Mouse (Mus musculus) heart, postnatal 10 days (tissue): ENCODE measurements around the gene Hmx2. TPM values are rescaled to one million over a fixed set of nuclear protein-coding genes. Genes with fewer than 3 reads are reported as not detected.

Experiments
- DNase-seq, 2 experiments: peaks; one replicate each; pipeline ENCODE4 v3.0.0; 2021
- intact Hi-C: fragments of 180-260 bp; cut with DNase I; formaldehyde crosslinking; loops from one replicate; pipeline ENCODE4 v1.15.1; 2025
- total RNA-seq, 2 experiments: library from RNA; stranded (reverse); gene quantifications; 2 replicates each; pipeline ENCODE4 v1.2.3; 2021

Hmx2 gene
- total RNA-seq, 2 experiments from 2014 or later = not detected

DNA sequence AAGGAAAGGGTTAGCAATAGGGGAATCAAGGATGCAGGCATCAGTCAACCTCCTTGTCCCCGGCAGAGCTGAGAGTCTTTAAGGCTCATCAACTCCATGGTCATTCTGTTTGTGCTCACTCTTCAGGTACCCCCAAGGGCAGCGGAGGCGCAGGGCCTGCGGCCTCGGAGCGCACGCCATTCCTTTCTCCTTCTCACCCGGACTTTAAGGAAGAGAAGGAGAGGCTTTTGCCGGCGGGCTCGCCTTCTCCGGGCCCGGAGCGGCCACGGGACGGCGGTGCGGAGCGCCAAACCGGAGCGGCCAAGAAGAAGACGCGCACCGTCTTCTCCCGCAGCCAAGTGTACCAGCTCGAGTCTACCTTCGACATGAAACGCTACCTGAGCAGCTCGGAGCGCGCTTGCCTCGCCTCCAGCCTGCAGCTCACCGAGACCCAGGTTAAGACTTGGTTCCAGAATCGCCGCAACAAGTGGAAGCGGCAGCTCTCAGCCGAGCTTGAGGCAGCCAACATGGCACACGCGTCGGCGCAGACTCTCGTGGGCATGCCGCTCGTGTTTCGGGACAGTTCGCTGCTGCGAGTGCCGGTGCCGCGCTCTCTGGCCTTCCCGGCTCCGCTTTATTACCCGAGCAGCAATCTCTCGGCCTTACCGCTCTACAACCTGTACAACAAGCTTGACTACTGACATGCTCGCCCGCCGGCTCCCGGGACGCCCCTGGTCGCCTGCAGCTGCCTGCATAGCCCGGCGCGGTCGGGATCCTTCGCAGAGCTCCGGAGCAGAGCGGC, 6.9 kb downstream of the Hmx2 start:
- peak; percentile 32 to 54 for DNase-seq
- intact Hi-C loops = loop anchor here (2.0 to 5.0 kb wide), 3 partner anchors 15 to 193 kb away; partner anchors contain the start of gene 2310057M21Rik

DNA sequence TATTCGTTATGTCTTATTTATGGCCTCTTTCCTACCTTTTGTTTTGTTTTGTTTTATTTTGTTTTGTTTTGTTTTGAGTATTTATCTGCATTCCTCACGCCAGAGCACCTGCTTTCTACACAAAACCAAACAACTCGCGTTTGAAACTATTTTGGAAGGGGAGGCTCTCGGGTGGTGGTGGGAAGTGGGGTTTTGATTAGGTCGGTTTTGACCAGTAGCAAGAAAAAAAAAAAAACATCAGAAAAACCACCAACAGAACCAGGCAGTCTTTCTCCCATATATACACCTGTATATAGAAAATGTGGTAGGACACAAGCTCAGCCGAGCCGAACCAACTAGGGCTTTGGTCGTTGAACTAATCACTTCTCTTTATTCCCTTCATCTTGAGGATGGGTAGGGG, 7.5 kb downstream of the Hmx2 start:
- no peak for DNase-seq
- intact Hi-C loops = loop anchor here (2.0 to 5.0 kb wide), 3 partner anchors 15 to 194 kb away; partner anchors contain the start of gene 2310057M21Rik

- intact Hi-C loops = loop anchor here (2.0 to 5.0 kb wide), 3 partner anchors 16 to 194 kb away; partner anchors contain the start of gene 2310057M21Rik
- DNase-seq = peak; percentile 33 to 42
These were observed 8.1 kb downstream of the Hmx2 start for GRCm38 (mm10) chr7:131556541-131557271.

GRCm38 (mm10) chr7:131557751-131558150, 9.2 kb downstream of the Hmx2 start:
- DNase-seq = no peak
- intact Hi-C loops = loop anchor here (2.0 to 5.0 kb wide), 3 partner anchors 17 to 195 kb away; partner anchors contain the start of gene 2310057M21Rik

DNA sequence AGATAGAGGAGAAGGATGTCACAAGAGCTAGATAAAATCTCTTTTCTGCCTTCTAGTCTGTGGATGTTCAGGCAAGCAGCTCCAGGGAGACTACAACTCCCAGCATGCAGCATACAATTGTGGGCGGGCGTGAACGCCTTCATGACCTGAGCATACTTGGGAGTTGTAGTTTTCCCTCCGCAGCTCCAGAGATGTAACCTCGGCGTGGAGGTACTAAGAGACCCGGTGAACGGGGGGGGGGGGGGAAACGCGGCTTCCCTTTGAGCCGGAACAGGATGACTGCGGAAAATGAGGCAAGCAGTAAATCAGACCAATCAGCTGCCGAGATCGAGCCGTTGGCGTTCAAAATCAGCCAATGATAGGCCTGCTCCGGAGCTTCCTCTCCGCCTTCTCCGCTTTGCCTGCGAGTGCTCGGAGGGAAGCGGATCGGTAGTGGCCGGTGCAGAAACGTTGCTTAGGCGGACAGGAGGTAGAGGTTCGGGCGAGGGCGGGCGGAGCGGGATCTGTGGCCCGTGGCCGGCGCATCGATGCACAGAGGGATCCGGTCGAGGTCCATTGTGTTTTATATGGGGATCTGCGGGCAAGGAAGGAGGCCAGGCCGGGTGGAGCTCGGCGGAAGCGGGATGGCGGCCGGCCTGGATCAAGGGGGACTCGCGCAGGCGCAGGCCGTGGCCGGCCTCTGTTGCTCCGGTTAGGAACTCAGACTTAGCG, 11.6 kb downstream of the Hmx2 start, which contains the start of gene Bub3:
Gene Bub3 (plus strand): TSS at position 237 of the 711 bp plus-strand sequence.
- peak; percentile 95 to 96 for DNase-seq
- intact Hi-C loops = loop anchor here (5.0 kb wide), 2 partner anchors 153 to 198 kb away; partner anchors contain the start of gene 2310057M21Rik

DNA sequence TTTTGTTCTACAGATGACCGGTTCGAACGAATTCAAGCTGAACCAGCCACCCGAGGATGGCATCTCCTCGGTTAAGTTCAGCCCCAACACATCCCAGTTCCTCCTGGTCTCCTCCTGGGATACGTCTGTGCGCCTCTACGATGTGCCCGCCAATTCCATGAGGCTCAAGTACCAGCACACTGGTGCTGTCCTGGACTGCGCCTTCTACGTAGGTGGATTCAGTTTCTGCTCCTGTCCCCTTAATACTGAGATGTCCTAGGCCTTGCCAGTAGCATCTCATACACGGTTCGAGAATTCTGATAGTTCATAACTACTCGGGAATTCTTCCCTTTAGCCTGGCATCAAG, 12.1 kb downstream of the Hmx2 start:
- intact Hi-C loops = no loop called here
- no peak for DNase-seq

DNA sequence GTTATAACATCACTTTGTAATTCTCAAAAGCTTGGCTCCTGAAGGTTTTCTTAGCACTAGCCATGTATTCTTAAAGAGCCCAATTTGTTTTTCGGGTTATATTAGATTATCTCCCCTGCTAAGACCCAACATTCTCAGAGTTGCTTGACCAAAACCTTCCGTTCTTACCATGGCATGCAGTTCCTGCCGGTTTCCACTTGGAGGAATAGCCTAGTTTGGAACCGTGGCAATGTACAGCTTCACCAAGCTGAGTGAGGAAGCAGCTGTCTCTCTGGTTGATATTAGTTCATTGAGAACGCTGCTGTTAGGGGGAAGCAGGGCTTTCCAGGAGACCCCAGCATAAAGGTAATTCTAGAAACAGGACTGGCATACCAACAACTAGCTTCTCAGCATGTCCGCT, 26.7 kb downstream of the Hmx2 start:
- DNase-seq = no peak
- intact Hi-C loops = no loop called here

DNA sequence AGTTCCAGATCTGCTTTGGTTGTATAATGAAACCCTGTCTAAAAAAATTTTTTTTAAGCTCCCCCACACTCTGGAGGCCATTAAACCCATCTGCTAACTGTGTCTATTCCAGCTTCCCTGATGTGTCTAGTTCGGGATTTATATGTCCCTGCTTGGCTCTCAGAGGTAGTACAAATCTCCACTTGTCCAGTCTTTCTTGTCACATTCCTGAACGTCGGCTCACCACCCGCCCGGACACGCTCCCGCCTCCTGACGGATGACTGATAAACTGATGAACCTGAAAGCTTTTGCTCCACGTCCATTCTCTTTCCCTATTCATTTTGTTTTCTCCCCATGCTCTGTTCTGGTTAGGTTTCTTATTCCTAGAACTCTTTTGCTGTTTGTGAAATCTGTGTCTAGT, 33.6 kb downstream of the Hmx2 start:
- DNase-seq = no peak
- intact Hi-C loops = no loop called here

GRCm38 (mm10) chr7:131585551-131585950, 37.0 kb downstream of the Hmx2 start:
- intact Hi-C loops = no loop called here
- no peak for DNase-seq

- intact Hi-C loops = no loop called here
These were observed 49.4 kb downstream of the Hmx2 start for GRCm38 (mm10) chr7:131597779-131598482.

DNA sequence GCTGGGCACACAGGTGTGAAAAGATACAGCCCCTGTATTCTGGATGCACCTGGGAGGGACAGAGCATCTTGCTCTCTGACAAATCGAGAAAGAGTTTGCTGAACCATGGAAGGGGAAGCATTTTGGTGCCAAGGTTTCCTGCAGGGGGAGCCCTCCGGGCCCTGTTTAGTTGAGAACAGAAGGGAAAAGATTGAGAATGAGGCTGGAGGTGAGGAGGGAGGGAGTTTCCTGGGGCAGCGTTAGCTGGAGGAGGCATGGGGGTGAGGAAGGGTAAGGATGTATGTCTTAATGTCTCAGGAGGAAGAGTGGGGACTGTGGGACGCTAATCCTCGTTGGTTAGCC, 49.9 kb downstream of the Hmx2 start:
- intact Hi-C loops = no loop called here
- DNase-seq = peak; percentile 3 to 9

More at GRCm38 (mm10) chr7:131597779-131598482, 49.4 kb downstream of the Hmx2 start:
- no peak for DNase-seq

DNA sequence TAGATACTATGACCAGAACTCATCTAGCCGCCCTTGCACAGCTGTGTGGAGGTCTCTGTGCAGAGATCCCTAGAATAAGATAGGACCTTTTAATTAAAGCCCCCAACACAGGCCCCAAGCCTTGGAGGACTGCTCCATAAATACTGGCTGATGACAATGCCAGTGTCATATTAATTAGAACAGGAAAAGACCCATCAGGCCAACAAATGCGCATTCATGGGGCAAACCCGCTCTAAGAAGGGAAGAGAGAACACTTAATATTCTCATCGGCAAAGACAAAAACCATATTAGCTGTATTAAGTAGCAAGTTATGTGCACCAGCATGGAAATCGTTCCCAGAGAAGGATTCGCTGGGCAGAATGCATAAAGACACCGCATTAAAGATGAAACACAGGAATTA, 53.5 kb downstream of the Hmx2 start:
- no peak for DNase-seq
- intact Hi-C loops = no loop called here

DNA sequence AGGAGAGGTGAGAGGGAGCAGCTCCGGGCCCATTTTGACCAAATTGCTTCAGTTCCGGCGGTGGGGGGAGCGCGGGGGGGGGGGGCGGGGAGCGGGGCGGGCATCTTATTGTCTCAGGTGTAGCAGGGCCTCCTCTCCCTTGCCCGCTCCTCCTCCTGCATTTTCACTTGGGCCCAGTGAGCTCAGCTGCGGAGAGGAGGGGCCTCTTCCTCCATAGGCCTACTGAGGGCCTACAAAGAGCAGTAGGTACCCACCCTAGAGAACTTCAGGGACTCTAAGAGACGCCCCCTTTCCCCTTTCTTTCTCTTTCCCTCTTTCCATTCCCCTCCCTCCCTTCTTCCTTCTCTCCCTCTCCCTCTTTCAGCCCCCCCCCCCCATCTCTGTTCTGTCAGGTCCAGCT, 54.6 kb downstream of the Hmx2 start:
- DNase-seq = no peak
- intact Hi-C loops = no loop called here

- no peak for DNase-seq
- intact Hi-C loops = no loop called here
These were observed 56.4 kb downstream of the Hmx2 start for GRCm38 (mm10) chr7:131604946-131605345.

GRCm38 (mm10) chr7:131605481-131605880, 56.9 kb downstream of the Hmx2 start:
- no peak for DNase-seq
- intact Hi-C loops = no loop called here

Other genes starting within 250 kb of the Hmx2 start
- not detected for gene Cuzd1, start 226.5 kb upstream of the Hmx2 start, total RNA-seq
- gene Fam24b, start 219.3 kb upstream of the Hmx2 start, total RNA-seq = not detected
- gene Fam24a, start 214.9 kb upstream of the Hmx2 start, total RNA-seq = not detected
- 10 to 100 TPM; 14.2 to 16.1 TPM for gene 2310057M21Rik, start 186.0 kb upstream of the Hmx2 start, total RNA-seq
- gene Pstk, start 177.6 kb upstream of the Hmx2 start, total RNA-seq = 10 to 100 TPM; 51.7 to 55.1 TPM
- 10 to 100 TPM; 32.4 to 34.7 TPM for gene Ikzf5, start 138.3 kb upstream of the Hmx2 start, total RNA-seq
- 10 to 100 TPM; 78.1 to 80.3 TPM for gene Acadsb, start 138.2 kb upstream of the Hmx2 start, total RNA-seq
- gene Hmx3, start 5.9 kb upstream of the Hmx2 start, total RNA-seq = not detected
- 10 to 100 TPM; 45.9 to 48.4 TPM for gene Bub3, start 11.4 kb downstream of the Hmx2 start, total RNA-seq